Mouse (Mus musculus) c-Kit-positive CD71-positive TER-119-positive erythroid progenitor cells, embryonic 14.5 days (primary cell): ENCODE data around the gene Tas2r109.
"Not testable (repeated sequence)": the region's sequence is repeated elsewhere in the genome, so short reads cannot be mapped to it uniquely, and the experiment has no call there.

ENCODE experiments used
- DNase-seq: peaks from one replicate; pipeline ENCODE4 v3.0.0-alpha.2; 2013; ENCODE audit warnings: low spot score

Gene Tas2r109

GRCm38 (mm10) chr6:132980865-132981264 lies at the start of gene Tas2r109:
Tas2r109 (minus strand) TSS chr6:132980965.
- no peak for DNase-seq

DNA sequence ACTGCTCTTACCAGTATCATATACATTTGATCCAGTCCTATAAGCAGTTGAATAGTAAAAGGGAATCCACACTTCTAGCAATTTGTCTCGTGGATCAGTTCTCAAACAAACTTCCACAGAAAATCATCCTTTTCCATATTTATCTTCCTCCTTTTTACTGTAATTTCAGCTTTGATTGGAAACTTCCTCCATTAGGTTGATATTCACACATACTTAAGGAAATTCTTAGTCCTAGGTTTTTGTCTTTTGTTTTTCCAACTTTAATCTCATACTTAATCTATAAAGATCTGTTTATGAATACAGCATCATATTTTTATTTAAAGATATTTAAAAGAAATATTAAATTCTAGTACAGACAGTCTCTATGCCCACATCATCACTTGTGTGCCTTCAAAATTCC lies 22.9 kb downstream of the Tas2r109 start, which contains the start of gene Tas2r131:
Gene Tas2r131 (minus strand): TSS at position 101 of the 400 bp plus-strand sequence.
- DNase-seq, result no peak

GRCm38 (mm10) chr6:132950802-132951201 lies 30.0 kb downstream of the Tas2r109 start, which contains the start of gene Tas2r129:
Tas2r129 (plus strand) TSS chr6:132951102.
- DNase-seq, result no peak

- not testable (repeated sequence) for DNase-seq
Measured at GRCm38 (mm10) chr6:132941376-132941775, 39.4 kb downstream of the Tas2r109 start.
